Mouse (Mus musculus): ENCODE data around the gene Dcbld1.
A peak's percentile ranks its signal among the peaks of the same experiment; 100 is the strongest.

Dcbld1 gene

GRCm38 (mm10) chr10:52233301-52233968 lies at the start of gene Dcbld1:
Dcbld1 (plus strand) TSS chr10:52233619.
- peak; percentile 74 to 84 for DNase-seq

- no peak for DNase-seq
Observed at GRCm38 (mm10) chr10:52185900-52186299, 47.5 kb upstream of the Dcbld1 start.

GRCm38 (mm10) chr10:52194957-52195852 lies 38.2 kb upstream of the Dcbld1 start, which contains the start of gene Ros1:
Ros1 (minus strand) TSS chr10:52195244.
- DNase-seq, result no peak

- no peak for DNase-seq
Observed at GRCm38 (mm10) chr10:52204006-52204405, 29.4 kb upstream of the Dcbld1 start.

GRCm38 (mm10) chr10:52215267-52215818 lies 18.1 kb upstream of the Dcbld1 start:
- no peak for DNase-seq

- peak; percentile 71 to 81 for DNase-seq
Observed at GRCm38 (mm10) chr10:52216797-52217563, 16.4 kb upstream of the Dcbld1 start.

- DNase-seq, result peak; percentile 14 to 17
Observed at GRCm38 (mm10) chr10:52217564-52217934, 15.9 kb upstream of the Dcbld1 start.

GRCm38 (mm10) chr10:52219600-52219999 lies 13.8 kb upstream of the Dcbld1 start:
- DNase-seq, result no peak

- peak; percentile 32 to 59 for DNase-seq
Observed at GRCm38 (mm10) chr10:52232196-52233176, 933 bp upstream of the Dcbld1 start.

- peak; percentile 65 to 68 for DNase-seq
Observed at GRCm38 (mm10) chr10:52233969-52234653, 692 bp downstream of the Dcbld1 start.

- no peak for DNase-seq
Observed at GRCm38 (mm10) chr10:52234654-52234981, 1.2 kb downstream of the Dcbld1 start.

GRCm38 (mm10) chr10:52235461-52235860 lies 2.0 kb downstream of the Dcbld1 start:
- no peak for DNase-seq

- no peak for DNase-seq
Observed at GRCm38 (mm10) chr10:52242015-52242414, 8.6 kb downstream of the Dcbld1 start.

GRCm38 (mm10) chr10:52242680-52243323 lies 9.4 kb downstream of the Dcbld1 start:
- DNase-seq, result no peak

GRCm38 (mm10) chr10:52246207-52246606 lies 12.8 kb downstream of the Dcbld1 start:
- no peak for DNase-seq

- DNase-seq, result no peak
Observed at GRCm38 (mm10) chr10:52252240-52252639, 18.8 kb downstream of the Dcbld1 start.

- DNase-seq, result no peak
Observed at GRCm38 (mm10) chr10:52253426-52253825, 20.0 kb downstream of the Dcbld1 start.

GRCm38 (mm10) chr10:52257768-52258167 lies 24.3 kb downstream of the Dcbld1 start:
- DNase-seq, result no peak

- no peak for DNase-seq
Observed at GRCm38 (mm10) chr10:52258180-52258948, 24.9 kb downstream of the Dcbld1 start.

- no peak for DNase-seq
Observed at GRCm38 (mm10) chr10:52260209-52260608, 26.8 kb downstream of the Dcbld1 start.

All from cerebellum, postnatal 25 days (tissue).